Mouse (Mus musculus) gastrocnemius, adult 8-10 months (tissue): ENCODE measurements around the gene Klhl10. TPM values are rescaled to one million over a fixed set of nuclear protein-coding genes. Genes with fewer than 3 reads are reported as not detected.

Experiments used
- DNase-seq, 2 experiments: peaks; one replicate each; pipeline ENCODE4 v3.0.0; 2022; ENCODE audit warnings: low spot score in 2 of 2
- total RNA-seq, 4 experiments: library from RNA; stranded (reverse); gene quantifications; 2 replicates each; pipeline ENCODE4 v1.2.4; 2022

The Klhl10 gene
- total RNA-seq: under 1 TPM; 0.13 to 0.39 (median 0.33) TPM

GRCm38 (mm10) chr11:100441797-100442196 lies at the start of gene Klhl10, which contains the start of gene Nt5c3b:
TSS of gene Klhl10 (plus strand) at chr11:100441917.
TSS of gene Nt5c3b (minus strand) at chr11:100441808.
- no peak for DNase-seq

- DNase-seq: no peak
Measured at GRCm38 (mm10) chr11:100392958-100393357, 48.8 kb upstream of the Klhl10 start.

GRCm38 (mm10) chr11:100393733-100394132 lies 48.0 kb upstream of the Klhl10 start:
- peak in 1 of 2 experiments; percentile 53 for DNase-seq

GRCm38 (mm10) chr11:100394353-100395074 lies 47.2 kb upstream of the Klhl10 start:
- no peak for DNase-seq

GRCm38 (mm10) chr11:100395200-100395599 lies 46.5 kb upstream of the Klhl10 start:
- peak; percentile 72 to 84 for DNase-seq

DNA sequence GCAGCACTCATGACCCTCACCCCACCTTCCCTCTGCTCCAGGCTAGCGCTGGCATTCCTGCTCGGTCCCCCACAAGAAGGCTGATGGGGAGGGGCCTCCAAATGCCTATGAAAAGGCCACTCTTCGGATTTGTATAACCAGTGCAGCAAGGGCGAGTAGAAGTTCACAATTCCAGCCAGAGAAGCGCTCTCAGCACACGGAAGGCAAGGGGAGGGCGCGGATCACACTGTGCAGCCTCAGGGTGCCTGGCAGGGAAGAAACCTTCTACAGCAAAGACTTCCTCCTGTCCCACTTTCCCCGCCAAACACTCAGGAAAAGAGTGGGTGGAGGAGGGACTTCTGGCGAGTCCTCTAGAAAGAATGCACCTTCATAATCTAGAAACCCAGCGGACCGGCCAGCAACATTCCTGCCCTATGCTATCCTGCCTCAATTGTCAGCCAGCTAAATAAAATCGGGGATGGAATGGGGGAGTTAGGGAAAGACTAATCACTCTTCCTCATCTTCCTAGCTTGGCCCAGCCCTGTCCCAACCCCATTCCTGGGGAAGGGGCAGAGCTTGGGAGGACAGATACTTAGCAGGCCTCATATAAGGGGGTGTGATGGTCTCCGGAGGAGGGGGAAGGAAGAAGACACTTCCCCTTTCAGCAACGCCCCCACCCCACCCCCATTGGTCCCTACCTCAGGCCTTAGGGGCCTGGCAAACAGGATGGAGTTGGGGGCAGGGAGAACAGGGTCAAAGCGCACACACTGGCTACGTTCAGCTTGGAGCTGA lies 45.7 kb upstream of the Klhl10 start:
- no peak for DNase-seq

DNA sequence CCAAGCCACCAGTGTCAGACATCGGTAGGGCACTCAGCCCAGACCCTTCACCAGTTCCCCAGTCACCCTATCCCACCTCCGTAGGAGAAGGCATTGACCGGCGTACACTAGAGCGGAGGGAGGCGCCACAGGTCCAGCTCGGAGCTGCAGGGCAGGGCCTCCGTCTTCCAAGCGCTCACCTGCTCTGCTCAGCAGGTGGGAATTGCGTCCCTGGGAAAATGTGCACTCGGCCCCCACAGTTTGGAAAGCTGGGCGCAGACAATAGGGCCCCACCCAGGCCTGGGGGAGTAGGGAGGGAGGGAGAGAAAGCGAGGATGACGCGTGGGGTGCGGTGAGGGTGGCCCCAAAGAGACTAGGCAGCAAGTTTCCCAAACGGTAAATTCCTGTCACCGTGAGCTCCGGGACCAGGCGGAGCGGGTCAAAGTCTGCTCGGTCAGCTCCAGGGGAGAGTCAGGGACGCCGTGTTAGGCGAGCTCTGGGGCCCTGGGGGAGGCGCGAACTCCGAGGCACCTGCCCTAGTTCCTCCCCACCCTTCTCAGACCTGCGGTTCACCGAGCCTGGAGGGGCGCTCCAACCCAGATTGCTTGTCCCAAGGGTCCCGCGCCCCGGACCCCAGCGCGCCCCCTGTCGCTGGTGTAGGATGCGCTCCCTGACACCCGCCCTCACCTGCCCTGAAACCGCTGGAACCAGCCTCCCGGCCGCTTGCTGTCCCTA lies 44.7 kb upstream of the Klhl10 start:
- DNase-seq: no peak

DNA sequence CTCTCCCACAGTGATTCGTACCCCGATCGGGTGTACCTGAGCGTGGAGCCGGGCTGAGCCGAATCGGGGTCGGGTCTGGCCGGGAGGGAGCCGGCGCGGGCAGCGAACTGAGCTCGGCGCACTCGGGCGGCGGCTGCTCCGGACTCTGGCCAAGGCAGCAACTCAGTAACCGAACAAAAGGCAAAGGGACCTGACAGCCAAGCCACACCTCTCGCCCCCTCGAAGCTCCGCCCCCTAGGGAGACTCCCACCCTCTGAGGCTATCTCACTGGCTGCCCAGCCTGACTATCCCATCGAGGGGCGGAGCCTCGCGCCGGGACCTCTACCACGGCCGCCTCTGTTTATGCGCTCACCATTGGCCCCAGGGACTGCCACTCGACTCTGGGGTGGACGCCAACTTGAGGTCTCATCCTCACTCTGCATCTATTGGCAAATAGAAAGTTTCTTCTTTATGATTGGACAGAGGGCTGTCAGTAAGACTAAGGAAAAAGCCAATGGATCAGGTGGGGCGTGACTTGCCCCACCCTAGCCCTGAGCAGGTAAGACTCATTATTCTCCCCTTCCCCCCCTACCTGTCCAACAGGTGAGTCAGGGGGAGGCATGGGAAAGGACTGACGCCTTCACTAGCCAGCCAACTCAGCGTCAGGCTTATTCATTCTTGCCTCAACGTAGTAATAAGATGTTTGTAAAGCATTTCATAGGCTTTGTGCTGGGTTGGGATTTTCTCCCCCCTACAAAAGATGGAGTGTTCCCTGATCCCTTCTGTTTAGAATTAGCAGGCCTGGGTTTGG lies 43.9 kb upstream of the Klhl10 start, which contains the start of gene Jup:
Gene Jup, minus strand, starts transcription at position 164 of the 790 bp plus-strand sequence.
- peak; percentile 99 to 100 for DNase-seq

- DNase-seq: no peak
Measured at GRCm38 (mm10) chr11:100398517-100398916, 43.2 kb upstream of the Klhl10 start.

- no peak for DNase-seq
Measured at GRCm38 (mm10) chr11:100399320-100399719, 42.4 kb upstream of the Klhl10 start.

GRCm38 (mm10) chr11:100399727-100400538 lies 41.8 kb upstream of the Klhl10 start:
- DNase-seq: no peak

DNA sequence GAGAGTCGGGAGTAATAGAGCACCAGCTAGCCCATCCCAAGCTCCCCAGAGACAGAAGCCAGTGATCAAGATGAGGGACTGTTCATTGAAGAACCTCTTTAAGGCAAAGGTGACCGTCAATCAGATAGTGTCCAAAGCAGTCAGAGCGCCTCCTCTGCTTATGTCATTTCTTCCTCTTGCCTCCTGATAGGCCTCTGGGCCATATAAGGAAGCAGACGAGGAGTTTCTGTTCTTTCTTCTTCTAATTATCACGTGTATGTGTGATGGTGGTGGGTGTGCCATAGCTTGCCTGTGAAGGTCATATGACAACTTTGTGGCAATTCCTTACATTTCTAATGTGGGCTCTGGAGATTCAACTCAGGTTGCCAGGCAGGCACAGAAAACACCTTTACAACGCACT lies 40.9 kb upstream of the Klhl10 start:
- no peak for DNase-seq

DNA sequence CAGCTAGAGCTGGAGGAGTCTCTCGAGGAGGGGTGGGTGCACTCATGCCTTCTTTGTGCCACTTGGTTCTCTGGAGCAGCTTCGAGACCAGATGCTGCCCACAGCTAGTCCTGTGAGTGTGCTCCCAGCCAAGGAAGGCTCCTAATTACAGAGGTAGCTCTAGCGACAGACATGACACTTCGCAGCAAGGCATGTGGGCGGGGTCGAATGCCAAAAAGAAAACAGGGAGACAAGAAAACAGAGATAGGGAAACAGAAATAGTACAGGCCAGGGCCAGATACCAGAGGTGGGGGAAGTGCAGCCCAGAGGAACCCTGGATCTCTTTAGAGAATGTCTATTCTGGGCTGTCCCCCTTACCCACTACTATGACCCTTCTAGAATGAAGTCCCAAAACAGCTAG lies 39.5 kb upstream of the Klhl10 start:
- no peak for DNase-seq

GRCm38 (mm10) chr11:100402682-100403081 lies 39.0 kb upstream of the Klhl10 start:
- DNase-seq: no peak

DNA sequence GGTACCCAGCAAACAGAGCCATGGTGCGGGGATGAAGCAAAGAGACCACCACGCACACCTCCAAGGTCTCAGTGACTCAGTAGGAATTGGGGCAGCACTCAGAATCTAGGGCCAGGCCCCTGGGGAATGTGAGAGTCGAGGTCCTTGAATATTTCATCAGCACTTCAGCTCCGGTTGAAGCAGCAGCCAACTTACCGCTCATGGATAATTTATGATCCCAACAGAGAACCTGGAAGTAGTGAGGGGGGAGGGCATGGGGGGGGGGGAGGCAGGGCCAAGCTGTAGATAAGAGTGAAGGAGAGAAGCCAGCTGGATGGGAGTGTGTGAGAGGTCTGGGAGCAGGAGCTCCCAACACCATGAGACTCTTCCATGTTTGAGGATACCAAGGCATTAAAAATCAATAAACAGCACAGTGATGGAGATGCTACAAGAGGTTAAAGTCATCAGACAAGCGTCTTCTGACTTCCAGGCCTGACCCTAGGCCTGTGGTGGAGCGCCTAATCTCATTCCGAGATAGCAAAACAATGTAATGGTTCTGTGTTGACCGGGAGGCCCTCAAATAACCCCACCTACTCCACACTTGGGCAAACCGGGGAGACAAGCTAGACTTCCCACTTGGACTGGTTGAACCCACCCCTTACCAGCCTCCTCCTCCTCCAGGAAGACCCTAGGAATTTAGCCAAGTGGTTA lies 38.1 kb upstream of the Klhl10 start:
- no peak for DNase-seq

DNA sequence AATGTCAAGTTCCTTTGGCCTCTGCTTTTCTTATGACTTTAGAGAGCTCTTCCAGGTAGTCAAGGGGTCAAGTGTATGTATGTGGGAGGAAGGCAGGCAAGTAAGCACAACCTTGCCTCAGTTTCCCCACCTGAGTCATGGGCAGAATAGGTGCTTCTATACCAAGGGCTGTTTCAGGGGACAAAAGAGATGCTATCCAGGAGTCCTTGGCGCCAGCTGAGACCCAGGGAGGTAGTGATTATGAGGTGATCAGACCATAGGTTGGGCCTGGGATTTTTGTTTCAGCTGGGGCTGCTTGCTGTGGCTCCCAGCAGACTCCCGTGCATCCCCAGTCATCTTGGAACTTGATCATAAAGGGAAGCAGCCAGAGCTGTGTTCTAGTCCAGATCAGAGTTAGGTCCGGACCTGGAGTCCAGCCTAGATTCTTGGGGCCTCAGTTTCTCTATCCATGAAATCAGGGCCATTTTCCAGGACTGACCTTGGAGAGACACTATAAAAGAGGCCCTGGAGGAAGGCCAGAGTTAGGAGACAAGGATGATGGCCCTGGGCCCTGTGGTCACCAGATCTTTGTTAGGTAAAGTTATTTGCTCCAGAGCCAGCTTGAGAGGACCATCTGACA lies 37.2 kb upstream of the Klhl10 start:
- DNase-seq: no peak

DNA sequence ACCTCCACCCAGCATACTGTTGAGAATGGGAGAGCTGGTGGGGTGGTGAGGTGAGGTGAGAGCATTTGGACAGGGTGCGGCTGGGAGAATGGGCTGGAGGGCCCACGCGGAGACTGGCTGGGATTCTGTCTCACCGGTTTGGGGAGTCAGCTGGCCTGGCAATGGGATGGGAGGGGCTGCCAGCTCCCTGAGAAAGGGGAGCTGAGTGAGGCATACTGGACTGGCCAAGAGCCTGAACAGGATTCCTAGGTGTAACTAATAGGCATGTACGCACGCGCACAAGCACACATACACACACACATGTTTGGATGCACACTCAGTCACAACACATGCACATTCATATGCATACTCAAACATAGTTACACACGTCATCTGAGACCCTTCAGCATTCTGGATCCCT lies 35.4 kb upstream of the Klhl10 start:
- no peak for DNase-seq

DNA sequence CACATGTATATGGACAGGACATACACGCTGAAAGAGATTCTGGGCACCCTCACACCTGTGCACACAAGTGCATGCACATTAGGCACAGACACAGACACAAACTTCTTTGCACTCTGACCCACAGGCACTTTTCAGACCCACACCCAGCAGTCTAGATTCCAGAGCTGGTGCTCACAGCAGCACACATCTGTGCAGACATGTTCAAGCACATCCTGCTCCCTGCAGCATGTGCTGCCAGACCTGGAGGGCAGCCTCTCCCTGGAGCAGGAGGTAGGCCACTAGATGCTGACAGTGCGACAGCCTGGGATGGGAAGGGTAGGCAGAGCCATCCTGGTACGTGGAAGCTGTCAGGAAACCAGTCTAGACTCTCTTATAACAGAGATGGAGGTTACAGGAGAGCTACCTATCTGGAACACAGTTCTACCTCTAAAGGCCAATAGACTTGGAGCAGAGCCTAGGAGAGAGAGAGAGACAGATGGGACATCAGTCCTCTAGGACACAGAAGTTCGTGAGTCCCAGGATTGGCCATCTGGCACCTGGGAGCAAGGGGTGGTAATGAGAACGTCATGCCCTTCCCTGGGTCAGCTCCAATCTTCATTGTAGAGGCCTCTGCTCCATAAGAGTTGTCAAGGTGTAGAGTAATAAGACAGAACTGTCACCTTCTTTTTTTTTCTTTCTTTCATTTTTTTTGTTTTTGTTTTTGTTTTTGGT lies 34.6 kb upstream of the Klhl10 start:
- no peak for DNase-seq
